Mouse (Mus musculus): Measurements from ENCODE around the gene Igfbp3. TPM values are rescaled to one million over a fixed set of nuclear protein-coding genes. Genes with fewer than 3 reads are reported as not detected.

Igfbp3 gene
- polyA plus RNA-seq, 1 experiment, result not detected

DNA sequence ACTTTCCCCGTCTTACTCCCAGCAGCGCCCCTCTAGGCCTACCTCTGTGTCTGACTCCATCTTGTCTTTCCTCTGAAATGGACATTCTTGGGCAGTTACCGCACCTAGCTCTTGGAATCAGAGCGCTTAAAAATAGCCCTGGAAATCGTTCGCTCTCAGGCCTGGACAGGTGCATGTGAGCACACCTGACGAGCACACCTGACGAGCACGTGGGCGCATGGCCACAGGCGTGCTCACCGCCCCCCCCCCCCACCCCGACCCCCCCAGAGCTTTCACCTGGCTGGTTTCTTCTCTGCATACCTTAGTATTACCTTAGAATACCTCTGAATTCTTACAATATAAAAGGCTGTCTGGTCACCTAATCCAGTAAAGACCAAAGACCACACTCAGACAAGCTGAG is 25.3 kb downstream of the Igfbp3 start, which contains the start of gene Gm11985:
Gm11985 (minus strand) TSS at position 101 of the 400 bp plus-strand sequence.
- Histone ChIP-seq H3K4me3 (ENCODE audit: insufficient read depth, low read depth, low read length) (no peak within 1 kb of the TSS), H3K4me1 (ENCODE audit: control insufficient read depth, insufficient read depth, low read length) (no peaks in the 10 kb centered on the region), H3K27ac (ENCODE audit: insufficient read depth, low read depth, low read length) (no peak within 1 kb of the TSS)
- 89% methylated on average over 13 of the region's 13 CpGs for WGBS
- TF ChIP-seq POLR2A (IDR thresholded peaks at IDR 0.05; ENCODE audit: insufficient read depth, low read depth, low read length) (no peak), CTCF (IDR thresholded peaks at IDR 0.05; ENCODE audit: insufficient read depth, low read depth, low read length) (no peak)

DNA sequence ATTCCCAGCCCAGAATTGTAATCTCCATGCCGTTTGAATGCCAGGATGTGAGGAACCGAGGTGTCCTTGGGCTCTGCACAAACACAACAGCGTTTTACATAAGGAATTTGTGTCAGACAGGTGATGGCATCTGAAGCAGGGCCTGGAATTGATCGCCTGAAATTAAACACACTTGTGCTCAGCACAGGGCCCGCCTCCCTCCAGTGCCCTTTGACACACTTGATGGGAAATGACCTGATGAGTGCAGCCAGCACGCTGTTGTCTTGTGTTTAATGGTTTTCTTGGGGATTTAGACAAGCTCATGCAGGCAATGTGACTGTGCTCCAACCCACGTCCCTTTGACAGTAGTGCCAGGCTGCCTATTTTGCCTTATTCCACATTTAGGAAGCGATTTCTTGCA is 26.3 kb downstream of the Igfbp3 start:
- H3K27ac ChIP-seq (ENCODE audit: insufficient read depth, low read depth, low read length), result no peak overlapping the region
- no peak overlapping the region for H3K4me3 ChIP-seq (ENCODE audit: insufficient read depth, low read depth, low read length)
- TF ChIP-seq CTCF (IDR thresholded peaks at IDR 0.05; ENCODE audit: insufficient read depth, low read depth, low read length) (no peak), POLR2A (IDR thresholded peaks at IDR 0.05; ENCODE audit: insufficient read depth, low read depth, low read length) (no peak)
- 83% methylated on average over 8 of the region's 8 CpGs for WGBS
- H3K4me1 ChIP-seq (ENCODE audit: control insufficient read depth, insufficient read depth, low read length), result no peaks in the 10 kb centered on the region

DNA sequence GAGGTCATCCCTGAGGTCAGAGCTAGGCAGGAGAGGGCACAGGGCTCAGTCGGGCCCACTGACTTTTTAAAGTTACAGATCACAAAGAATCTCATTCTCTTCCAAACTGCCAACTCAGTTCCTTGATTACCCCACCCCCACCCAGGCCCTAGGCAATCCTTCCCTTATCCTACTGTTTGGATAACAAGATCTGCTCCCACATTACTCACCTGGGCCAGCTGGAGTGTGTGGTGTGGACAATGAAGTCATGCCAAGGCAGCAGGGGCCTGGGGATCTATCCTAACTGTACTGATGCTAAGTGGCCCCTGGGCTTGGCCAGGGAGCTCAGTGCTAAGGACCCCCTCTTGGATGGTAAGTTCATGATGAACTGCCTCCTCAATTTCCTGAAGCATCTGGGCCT is 29.3 kb downstream of the Igfbp3 start:
- H3K4me1 ChIP-seq (ENCODE audit: control insufficient read depth, insufficient read depth, low read length), result no peaks in the 10 kb centered on the region
- H3K4me3 ChIP-seq (ENCODE audit: insufficient read depth, low read depth, low read length), result no peak overlapping the region
- WGBS, result 74% methylated on average over 1 of the region's 1 CpGs
- H3K27ac ChIP-seq (ENCODE audit: insufficient read depth, low read depth, low read length), result no peak overlapping the region
- no peak for TF ChIP-seq CTCF (IDR thresholded peaks at IDR 0.05; ENCODE audit: insufficient read depth, low read depth, low read length)
- no peak for TF ChIP-seq POLR2A (IDR thresholded peaks at IDR 0.05; ENCODE audit: insufficient read depth, low read depth, low read length)

DNA sequence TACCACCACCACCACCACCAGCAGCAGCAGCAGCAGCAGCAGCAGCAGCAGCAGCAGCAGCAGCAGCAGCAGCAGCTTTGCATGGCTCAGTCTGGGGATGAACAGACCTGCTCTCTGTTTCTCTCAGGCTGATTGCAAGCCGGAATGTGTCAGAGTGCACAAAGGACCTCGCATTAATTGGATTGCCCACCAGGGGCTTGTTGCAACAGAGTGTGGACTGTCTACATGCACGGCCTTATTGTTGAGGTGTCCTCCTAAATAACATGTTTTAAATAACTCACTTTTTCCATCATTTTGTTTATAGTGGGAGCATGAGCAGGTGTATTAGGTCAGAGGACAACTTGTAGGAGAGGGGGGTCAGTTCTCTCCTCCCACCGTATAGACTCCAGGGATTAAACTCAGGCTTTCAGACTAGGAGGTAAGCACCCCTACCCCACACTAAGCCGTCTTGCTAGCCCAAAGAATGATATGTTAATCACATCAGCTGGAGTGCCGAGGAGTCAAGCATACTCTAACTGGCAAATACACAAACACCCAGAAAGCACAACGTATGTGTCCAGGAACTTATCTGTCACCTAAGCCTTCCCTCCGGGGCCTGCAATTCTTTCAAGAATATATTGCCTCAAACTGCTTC is 31.2 kb downstream of the Igfbp3 start:
- no peak overlapping the region for H3K4me3 ChIP-seq (ENCODE audit: insufficient read depth, low read depth, low read length)
- WGBS, result 47% methylated on average over 8 of the region's 8 CpGs
- no peak for TF ChIP-seq POLR2A (IDR thresholded peaks at IDR 0.05; ENCODE audit: insufficient read depth, low read depth, low read length)
- TF ChIP-seq CTCF (IDR thresholded peaks at IDR 0.05; ENCODE audit: insufficient read depth, low read depth, low read length), result no peak
- no peaks in the 10 kb centered on the region for H3K4me1 ChIP-seq (ENCODE audit: control insufficient read depth, insufficient read depth, low read length)
- H3K27ac ChIP-seq (ENCODE audit: insufficient read depth, low read depth, low read length), result no peak overlapping the region

DNA sequence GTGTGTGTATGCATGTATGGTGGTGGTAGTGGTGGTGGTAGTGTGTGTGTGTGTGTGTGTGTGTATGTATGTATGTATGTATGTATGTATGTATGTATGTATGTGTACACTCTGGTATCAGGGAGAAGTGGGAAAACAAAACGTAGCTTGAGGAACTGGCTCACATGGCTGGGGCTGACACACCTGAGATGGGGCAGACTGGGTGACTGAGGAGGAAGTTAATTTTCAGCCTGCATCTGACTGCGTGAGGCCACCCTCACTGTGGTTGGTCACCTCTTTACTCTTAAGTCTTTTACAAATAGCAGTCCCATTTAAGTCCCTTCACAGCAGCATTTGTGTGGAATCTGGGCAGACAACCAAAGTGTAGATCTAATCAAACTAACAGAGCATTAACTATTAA is 34.4 kb downstream of the Igfbp3 start:
- no peak overlapping the region for H3K27ac ChIP-seq (ENCODE audit: insufficient read depth, low read depth, low read length)
- 83% methylated on average over 2 of the region's 2 CpGs for WGBS
- no peaks in the 10 kb centered on the region for H3K4me1 ChIP-seq (ENCODE audit: control insufficient read depth, insufficient read depth, low read length)
- H3K4me3 ChIP-seq (ENCODE audit: insufficient read depth, low read depth, low read length), result no peak overlapping the region
- TF ChIP-seq CTCF (IDR thresholded peaks at IDR 0.05; ENCODE audit: insufficient read depth, low read depth, low read length), result no peak
- TF ChIP-seq POLR2A (IDR thresholded peaks at IDR 0.05; ENCODE audit: insufficient read depth, low read depth, low read length), result no peak

DNA sequence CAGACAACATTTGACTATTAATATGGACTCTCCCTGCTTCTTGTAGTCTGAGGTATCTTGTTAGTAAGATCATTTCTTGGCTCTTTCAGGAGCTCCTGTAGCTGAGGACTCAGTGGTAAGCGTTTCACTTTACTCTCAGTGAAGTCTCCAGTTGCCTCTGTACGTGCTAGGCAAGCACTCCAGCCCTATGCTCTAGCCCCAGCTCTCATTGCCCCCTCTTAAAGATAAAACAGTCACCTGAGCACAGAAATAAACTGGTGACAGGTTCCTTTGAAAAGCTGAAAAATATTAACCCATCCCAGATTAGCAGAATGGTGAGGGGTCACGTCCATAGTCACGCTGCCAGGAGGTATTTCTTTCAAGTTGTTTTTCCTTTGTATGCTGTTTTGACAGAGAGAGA is 35.0 kb downstream of the Igfbp3 start:
- H3K4me3 ChIP-seq (ENCODE audit: insufficient read depth, low read depth, low read length), result no peak overlapping the region

DNA sequence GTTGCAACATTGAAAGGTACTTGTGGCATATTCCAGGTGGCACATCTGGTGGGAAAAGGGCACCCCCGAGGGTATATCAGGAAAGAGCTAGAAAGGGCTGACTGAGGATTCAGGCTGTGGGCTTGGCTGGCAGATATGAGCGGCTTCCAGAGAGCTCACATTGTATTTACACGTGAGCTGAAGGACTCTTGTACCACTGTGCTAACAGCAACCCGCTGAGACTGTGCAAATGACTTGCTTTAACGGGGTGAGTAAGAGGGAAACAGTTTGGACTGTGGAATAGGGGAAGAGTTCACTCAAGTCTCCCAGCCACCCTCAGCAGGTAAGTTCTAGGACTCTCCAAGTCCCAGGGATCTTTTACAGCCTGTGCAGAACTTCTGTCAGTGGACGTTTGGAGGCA is 40.1 kb downstream of the Igfbp3 start:
- Histone ChIP-seq H3K4me3 (ENCODE audit: insufficient read depth, low read depth, low read length) (no peak overlapping the region), H3K27ac (ENCODE audit: insufficient read depth, low read depth, low read length) (no peak overlapping the region), H3K4me1 (ENCODE audit: control insufficient read depth, insufficient read depth, low read length) (no peaks in the 10 kb centered on the region)
- TF ChIP-seq POLR2A (IDR thresholded peaks at IDR 0.05; ENCODE audit: insufficient read depth, low read depth, low read length) (no peak), CTCF (IDR thresholded peaks at IDR 0.05; ENCODE audit: insufficient read depth, low read depth, low read length) (no peak)
- 72% methylated on average over 6 of the region's 6 CpGs for WGBS

More for the DNA sequence above, 35.0 kb downstream of the Igfbp3 start:
- TF ChIP-seq CTCF (IDR thresholded peaks at IDR 0.05; ENCODE audit: insufficient read depth, low read depth, low read length), result no peak
- TF ChIP-seq POLR2A (IDR thresholded peaks at IDR 0.05; ENCODE audit: insufficient read depth, low read depth, low read length), result no peak
- Histone ChIP-seq H3K4me1 (ENCODE audit: control insufficient read depth, insufficient read depth, low read length) (no peaks in the 10 kb centered on the region), H3K27ac (ENCODE audit: insufficient read depth, low read depth, low read length) (no peak overlapping the region)
- WGBS, result 82% methylated on average over 4 of the region's 4 CpGs

DNA sequence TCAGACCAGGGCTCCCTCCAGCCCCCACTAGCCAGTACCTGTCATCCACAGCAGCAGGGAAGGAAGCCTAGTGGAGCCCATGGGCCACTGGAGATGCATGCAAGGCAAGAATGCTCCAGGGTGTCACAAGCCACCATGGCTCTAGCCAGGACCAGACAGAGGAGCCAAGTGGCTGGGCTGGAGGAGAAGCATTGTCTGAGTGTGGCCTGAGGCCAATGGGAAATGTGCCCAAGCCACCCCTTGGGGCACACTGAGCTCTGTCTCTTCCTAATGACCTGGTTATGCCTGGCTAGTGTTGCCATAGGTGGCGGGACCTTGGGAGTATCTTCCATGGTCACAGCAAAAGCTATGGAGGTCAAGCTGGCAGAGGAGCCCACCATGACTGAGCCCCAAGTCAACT is 44.1 kb downstream of the Igfbp3 start:
- Histone ChIP-seq H3K4me3 (ENCODE audit: insufficient read depth, low read depth, low read length) (no peak overlapping the region), H3K27ac (ENCODE audit: insufficient read depth, low read depth, low read length) (no peak overlapping the region), H3K4me1 (ENCODE audit: control insufficient read depth, insufficient read depth, low read length) (peaks cover 3% of the 10 kb centered on the region)
- 90% methylated on average over 1 of the region's 1 CpGs for WGBS
- TF ChIP-seq POLR2A (IDR thresholded peaks at IDR 0.05; ENCODE audit: insufficient read depth, low read depth, low read length) (no peak), CTCF (IDR thresholded peaks at IDR 0.05; ENCODE audit: insufficient read depth, low read depth, low read length) (no peak)

DNA sequence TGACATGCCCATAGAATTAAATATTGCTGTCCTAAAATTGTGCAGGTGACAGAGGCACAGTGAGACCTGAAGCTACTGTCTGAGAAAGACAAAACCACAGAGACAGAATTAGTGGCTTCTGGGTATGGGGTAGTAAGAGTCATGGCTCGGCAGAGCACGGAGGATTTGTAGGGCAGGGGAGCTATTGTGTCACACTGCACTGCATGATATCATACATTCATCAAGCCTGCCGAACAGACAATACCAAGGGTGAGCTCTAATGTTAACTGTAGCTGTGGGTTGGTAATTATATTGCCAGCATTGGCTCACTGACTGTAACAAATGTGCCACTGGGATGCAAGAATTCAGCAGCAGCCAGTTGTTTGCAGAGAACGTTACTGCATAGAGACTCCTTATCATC is 49.3 kb downstream of the Igfbp3 start:
- WGBS, result 18% methylated on average over 4 of the region's 4 CpGs
- Histone ChIP-seq H3K27ac (ENCODE audit: insufficient read depth, low read depth, low read length) (no peak overlapping the region), H3K4me1 (ENCODE audit: control insufficient read depth, insufficient read depth, low read length) (peaks cover 18% of the 10 kb centered on the region), H3K4me3 (ENCODE audit: insufficient read depth, low read depth, low read length) (no peak overlapping the region)
- TF ChIP-seq CTCF (IDR thresholded peaks at IDR 0.05; ENCODE audit: insufficient read depth, low read depth, low read length), result no peak
- TF ChIP-seq POLR2A (IDR thresholded peaks at IDR 0.05; ENCODE audit: insufficient read depth, low read depth, low read length), result no peak
